Mouse (Mus musculus) bone marrow, adult 2 months (tissue): ENCODE results near the gene Polg. TPM values are rescaled to one million over a fixed set of nuclear protein-coding genes. Genes with fewer than 3 reads are reported as not detected.

Experiments
- H3K27ac ChIP-seq: fragments of 200-500 bp; 2 replicates; pipeline ENCODE4 v1.5.1; 2012; ENCODE audit warnings: low read depth, mild to moderate bottlenecking, control low read depth, inconsistent platforms, low read length; ENCODE audit not compliant: control insufficient read depth, poor library complexity, insufficient read depth
- H3K4me1 ChIP-seq: fragments of 200-500 bp; 2 replicates; pipeline ENCODE4 v1.6.1; 2011; ENCODE audit warnings: low read length; ENCODE audit not compliant: control insufficient read depth, insufficient read depth
- H3K4me3 ChIP-seq: fragments of 200-500 bp; replicated peaks from 2 replicates; pipeline ENCODE3; 2011; ENCODE audit warnings: mild to moderate bottlenecking, low read depth, low read length, control low read depth; ENCODE audit not compliant: control insufficient read depth
- CTCF ChIP-seq: fragments of 200-500 bp; IDR thresholded peaks from 2 replicates; pipeline ENCODE4 v1.5.1; 2011; ENCODE audit warnings: low read length, control low read depth; ENCODE audit not compliant: control insufficient read depth, insufficient read depth
- POLR2A ChIP-seq: fragments of 200-500 bp; IDR thresholded peaks from 2 replicates; pipeline ENCODE4 v1.6.1; 2011; ENCODE audit warnings: low read depth, mild to moderate bottlenecking, control low read depth, low read length, borderline replicate concordance; ENCODE audit not compliant: control insufficient read depth
- WGBS: fragments of 180-500 bp; shearing (Covaris S2); methylation state at CpG from one replicate; pipeline ENCODE4 v1.1.7; 2018; 5-methylcytosine and 5-hydroxymethylcytosine counted together
- polyA plus RNA-seq: library from polyadenylated mRNA; stranded (reverse); fragments of >200 nt; gene quantifications from 2 replicates; pipeline ENCODE4 v1.2.4, GENCODE M21; 2011; ENCODE audit warnings: low replicate concordance; ENCODE audit not compliant: missing spikeins, insufficient read depth, insufficient read length

Gene Polg
- polyA plus RNA-seq, 1 experiment: 180 TPM

- WGBS: 26% methylated on average over 10 of the region's 10 CpGs
- H3K4me1 ChIP-seq: no peaks in the 10 kb centered on the region
- no peak overlapping the region for H3K27ac ChIP-seq
- H3K4me3 ChIP-seq: no peak overlapping the region
- no peak for TF ChIP-seq CTCF
- no peak for TF ChIP-seq POLR2A
Observed at GRCm38 (mm10) chr7:79486528-79486927, 20.4 kb upstream of the Polg start.

- 4% methylated on average over 5 of the region's 5 CpGs for WGBS
Observed at GRCm38 (mm10) chr7:79474831-79475399, 8.8 kb upstream of the Polg start.

GRCm38 (mm10) chr7:79473496-79474194 is 7.5 kb upstream of the Polg start:
- TF ChIP-seq CTCF: no peak
- TF ChIP-seq POLR2A: no peak
- H3K27ac ChIP-seq: no peak overlapping the region
- H3K4me1 ChIP-seq: peaks cover 6% of the 10 kb centered on the region
- WGBS: 87% methylated on average over 9 of the region's 9 CpGs
- H3K4me3 ChIP-seq: no peak overlapping the region

More at GRCm38 (mm10) chr7:79474831-79475399, 8.8 kb upstream of the Polg start:
- TF ChIP-seq POLR2A (no peak), CTCF (no peak)
- Histone ChIP-seq H3K4me3 (no peak overlapping the region), H3K4me1 (peaks cover 1% of the 10 kb centered on the region; the same call in 1 of the 2 replicates), H3K27ac (no peak overlapping the region)

- WGBS: 65% methylated on average over 2 of the region's 2 CpGs
- TF ChIP-seq POLR2A: no peak
- peak; percentile 48 for TF ChIP-seq CTCF
- no peak overlapping the region for H3K27ac ChIP-seq
- peaks cover 8% of the 10 kb centered on the region for H3K4me1 ChIP-seq
- H3K4me3 ChIP-seq: no peak overlapping the region
Observed at GRCm38 (mm10) chr7:79472792-79473191, 6.6 kb upstream of the Polg start.

- H3K27ac ChIP-seq: no peak overlapping the region
- WGBS: 57% methylated on average over 7 of the region's 7 CpGs
- TF ChIP-seq CTCF: 0 out of 2 replicates have a peak, but pooled peaks have one; percentile 9
- TF ChIP-seq POLR2A: no peak
- H3K4me1 ChIP-seq: peaks cover 10% of the 10 kb centered on the region
- H3K4me3 ChIP-seq: no peak overlapping the region
Observed at GRCm38 (mm10) chr7:79471436-79471835, 5.3 kb upstream of the Polg start.

GRCm38 (mm10) chr7:79470718-79471117 is 4.6 kb upstream of the Polg start:
- WGBS: 58% methylated on average over 3 of the region's 3 CpGs
- peaks cover 10% of the 10 kb centered on the region for H3K4me1 ChIP-seq
- no peak overlapping the region for H3K27ac ChIP-seq
- TF ChIP-seq CTCF (no peak), POLR2A (no peak)
- no peak overlapping the region for H3K4me3 ChIP-seq

GRCm38 (mm10) chr7:79469766-79470165 is 3.6 kb upstream of the Polg start:
- peaks cover 10% of the 10 kb centered on the region for H3K4me1 ChIP-seq
- TF ChIP-seq POLR2A (no peak), CTCF (no peak)
- WGBS: 30% methylated on average over 5 of the region's 5 CpGs
- H3K27ac ChIP-seq: no peak overlapping the region
- no peak overlapping the region for H3K4me3 ChIP-seq

- Histone ChIP-seq H3K27ac (no peak overlapping the region), H3K4me1 (peaks cover 9% of the 10 kb centered on the region), H3K4me3 (no peak overlapping the region)
- 47% methylated on average over 8 of the region's 8 CpGs for WGBS
- no peak for TF ChIP-seq CTCF
- no peak for TF ChIP-seq POLR2A
Observed at GRCm38 (mm10) chr7:79468994-79469393, 2.8 kb upstream of the Polg start.

GRCm38 (mm10) chr7:79467951-79468350 is 1.8 kb upstream of the Polg start:
- no peak overlapping the region for H3K4me3 ChIP-seq
- H3K4me1 ChIP-seq: peaks cover 10% of the 10 kb centered on the region
- no peak overlapping the region for H3K27ac ChIP-seq
- TF ChIP-seq POLR2A (no peak), CTCF (no peak)
- 30% methylated on average over 4 of the region's 6 CpGs for WGBS
